Mouse (Mus musculus): ENCODE measurements at regions not wholly inside any gene's neighbourhood (a gene's known extent, or its start where the extent isn't known, plus 50 kb on each side); places are given as distances from the start of the nearest gene placed in this dataset.

DNA sequence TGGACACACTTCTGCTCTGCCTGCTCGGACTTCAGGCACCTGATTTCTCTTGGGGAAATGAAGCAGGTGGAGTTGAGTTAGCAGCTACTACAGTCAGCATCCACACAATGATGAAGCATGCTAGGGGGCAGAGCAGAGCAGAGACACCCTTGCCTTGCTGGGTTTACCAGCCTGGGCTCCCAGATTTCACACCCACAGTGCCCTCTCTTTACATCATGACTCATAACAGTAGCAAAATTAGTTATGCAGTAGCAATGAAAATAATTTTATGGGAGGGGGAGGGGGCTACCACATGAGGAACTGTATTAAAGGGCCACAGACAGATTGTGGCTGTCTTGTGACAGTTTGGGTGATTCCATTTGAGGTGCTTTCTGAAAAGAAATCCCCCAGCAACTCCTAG is 50.0 kb upstream of the Rflna start:
- Histone ChIP-seq H3K27ac (replicated peaks) (no peak overlapping the region), H3K27me3 (no peaks in the 10 kb centered on the region), H3K9ac (no peak overlapping the region), H3K4me2 (replicated peaks) (no peak overlapping the region), H3K4me1 (peaks cover 54% of the 10 kb centered on the region), H3K9me3 (replicated peaks) (no peaks in the 10 kb centered on the region), H3K4me3 (replicated peaks) (no peak overlapping the region), H3K36me3 (no peaks in the 10 kb centered on the region)
- ATAC-seq (ENCODE audit: insufficient number of reproducible peaks, low FRiP score, low TSS enrichment, low read depth): no peak
- WGBS: 78% methylated on average over 1 of the region's 1 CpGs

Measured in embryonic facial prominence, embryonic 15.5 days (tissue).